Mouse (Mus musculus) MEL (cell line): ENCODE measurements at regions not wholly inside any gene's neighbourhood (a gene's known extent, or its start where the extent isn't known, plus 50 kb on each side); places are given as distances from the start of the nearest gene placed in this dataset.

Experiments used
- DNase-seq: peaks from one replicate; pipeline ENCODE4 v3.0.0; 2011; ENCODE audit warnings: low read depth, low spot score
- H3K27ac ChIP-seq: 2 replicates; pipeline ENCODE4 v1.5.1; 2012; ENCODE audit warnings: low read depth, mild to moderate bottlenecking, control low read depth, low read length, moderate library complexity; ENCODE audit not compliant: control insufficient read depth
- H3K27me3 ChIP-seq, 2 experiments: fragments of 150-350 bp in 1 of 2; sonication (generic) in 1 of 2; 2 replicates each; pipeline ENCODE4 v1.6.1; 2012; ENCODE audit warnings: low read length in 2 of 2, mild to moderate bottlenecking in 2 of 2, improper control_type of control experiment in 1 of 2, moderate library complexity in 1 of 2; ENCODE audit not compliant: insufficient read depth in 2 of 2, control insufficient read depth in 1 of 2
- H3K36me3 ChIP-seq, 2 experiments: 2 replicates each; pipeline ENCODE4 v1.6.1; 2012 to 2014; ENCODE audit warnings: low read length in 2 of 2, improper control_type of control experiment in 1 of 2, inconsistent platforms in 1 of 2, mild to moderate bottlenecking in 1 of 2; ENCODE audit not compliant: insufficient read depth in 2 of 2, control insufficient read depth in 1 of 2
- H3K4me1 ChIP-seq, 2 experiments: fragments of 150-350 bp in 1 of 2; sonication (generic) in 1 of 2; 2 replicates each; pipeline ENCODE4 v1.6.1; 2012; ENCODE audit warnings: low read length in 2 of 2, improper control_type of control experiment in 1 of 2, mild to moderate bottlenecking in 1 of 2; ENCODE audit not compliant: insufficient read depth in 2 of 2, control insufficient read depth in 1 of 2
- H3K4me3 ChIP-seq, 2 experiments: fragments of 150-350 bp in 1 of 2; sonication (generic) in 1 of 2; 2 replicates each; pipeline ENCODE4 v1.5.1; 2012; ENCODE audit warnings: low read depth in 2 of 2, low read length in 2 of 2, mild to moderate bottlenecking in 2 of 2, moderate library complexity in 2 of 2, control low read depth in 1 of 2, improper control_type of control experiment in 1 of 2; ENCODE audit not compliant: control insufficient read depth in 1 of 2, insufficient read depth in 1 of 2
- H3K79me2 ChIP-seq: 2 replicates; pipeline ENCODE4 v1.6.1; 2012; ENCODE audit warnings: mild to moderate bottlenecking, low read length, moderate library complexity; ENCODE audit not compliant: control insufficient read depth, poor library complexity, insufficient read depth
- H3K9ac ChIP-seq: 2 replicates; pipeline ENCODE4 v1.6.1; 2012; ENCODE audit warnings: low read depth, mild to moderate bottlenecking, control low read depth, low read length, moderate library complexity; ENCODE audit not compliant: control insufficient read depth, poor library complexity, severe bottlenecking
- H3K9me3 ChIP-seq: fragments of 150-350 bp; sonication (generic); replicated peaks from 2 replicates; pipeline ENCODE4 v1.6.1; 2012; ENCODE audit warnings: mild to moderate bottlenecking, low read length, improper control_type of control experiment, moderate library complexity; ENCODE audit not compliant: insufficient read depth
- BHLHE40 ChIP-seq: IDR thresholded peaks from 2 replicates; pipeline ENCODE4 v1.6.1; 2012; ENCODE audit warnings: low read depth, mild to moderate bottlenecking, inconsistent platforms, low read length, improper control_type of control experiment, borderline replicate concordance
- CHD1 ChIP-seq: IDR thresholded peaks from 2 replicates; pipeline ENCODE4 v1.6.1; 2012; ENCODE audit warnings: low read depth, mild to moderate bottlenecking, inconsistent platforms, low read length, improper control_type of control experiment
- CHD2 ChIP-seq: IDR thresholded peaks from 2 replicates; pipeline ENCODE4 v1.6.1; 2011; ENCODE audit warnings: low read length, improper control_type of control experiment
- CTCF ChIP-seq, 3 experiments: IDR thresholded peaks in 2 of 3; conservative IDR thresholded peaks in 1 of 3; 2 replicates each; pipeline ENCODE4 v1.5.1; 2011 to 2012; ENCODE audit warnings: low read length in 3 of 3, low read depth in 2 of 3, mild to moderate bottlenecking in 2 of 3, improper control_type of control experiment in 1 of 3, inconsistent platforms in 1 of 3, mixed read lengths in 1 of 3, moderate library complexity in 1 of 3; ENCODE audit not compliant: control insufficient read depth in 1 of 3, insufficient read depth in 1 of 3, poor library complexity in 1 of 3, severe bottlenecking in 1 of 3
- GATA1 ChIP-seq: IDR thresholded peaks from 2 replicates; pipeline ENCODE4 v1.6.1; 2011; ENCODE audit warnings: low read depth, low read length, improper control_type of control experiment
- MAFK ChIP-seq: IDR thresholded peaks from 2 replicates; pipeline ENCODE4 v1.6.1; 2011; ENCODE audit warnings: low read depth, mild to moderate bottlenecking, low read length, improper control_type of control experiment, borderline replicate concordance
- MEF2A ChIP-seq: IDR thresholded peaks from 2 replicates; pipeline ENCODE4 v1.6.1; 2014; ENCODE audit warnings: low read depth, mild to moderate bottlenecking, inconsistent platforms, low read length, improper control_type of control experiment; ENCODE audit not compliant: poor library complexity, insufficient replicate concordance, severe bottlenecking; ENCODE audit errors: extremely low read depth
- MXI1 ChIP-seq: IDR thresholded peaks from 2 replicates; pipeline ENCODE4 v1.6.1; 2011; ENCODE audit warnings: mild to moderate bottlenecking, low read depth, low read length, improper control_type of control experiment
- MYB ChIP-seq: IDR thresholded peaks from 2 replicates; pipeline ENCODE4 v1.6.1; 2011; ENCODE audit warnings: mild to moderate bottlenecking, low read depth, low read length, improper control_type of control experiment
- MYC ChIP-seq: IDR thresholded peaks from 2 replicates; pipeline ENCODE4 v1.6.1; 2011; ENCODE audit warnings: low read depth, mild to moderate bottlenecking, low read length, improper control_type of control experiment, moderate library complexity
- POLR2A ChIP-seq, 2 experiments: IDR thresholded peaks; 2 replicates each; pipeline ENCODE4 v1.6.1; 2011 to 2012; ENCODE audit warnings: low read length in 2 of 2, mild to moderate bottlenecking in 2 of 2, control low read depth in 1 of 2, improper control_type of control experiment in 1 of 2, low read depth in 1 of 2, moderate library complexity in 1 of 2; ENCODE audit not compliant: control insufficient read depth in 1 of 2, insufficient read depth in 1 of 2, poor library complexity in 1 of 2
- RAD21 ChIP-seq: IDR thresholded peaks from 2 replicates; pipeline ENCODE4 v1.6.1; 2011; ENCODE audit warnings: mild to moderate bottlenecking, low read depth, low read length, improper control_type of control experiment
- RCOR1 ChIP-seq: IDR thresholded peaks from 2 replicates; pipeline ENCODE4 v1.6.1; 2012; ENCODE audit warnings: low read depth, mild to moderate bottlenecking, inconsistent platforms, low read length, improper control_type of control experiment
- SIN3A ChIP-seq: IDR thresholded peaks from 2 replicates; pipeline ENCODE4 v1.6.1; 2012; ENCODE audit warnings: low read length, improper control_type of control experiment, inconsistent platforms
- SMC3 ChIP-seq: IDR thresholded peaks from 2 replicates; pipeline ENCODE4 v1.6.1; 2011; ENCODE audit warnings: low read depth, low read length, improper control_type of control experiment
- TBP ChIP-seq: IDR thresholded peaks from 2 replicates; pipeline ENCODE4 v1.8.0; 2011; ENCODE audit warnings: low read depth, low read length, improper control_type of control experiment
- TCF12 ChIP-seq: IDR thresholded peaks from 2 replicates; pipeline ENCODE4 v1.6.1; 2014; ENCODE audit warnings: low read depth, mild to moderate bottlenecking, inconsistent platforms, low read length, improper control_type of control experiment, moderate library complexity
- USF1 ChIP-seq: IDR thresholded peaks from 2 replicates; pipeline ENCODE4 v1.6.1; 2014; ENCODE audit warnings: low read depth, mild to moderate bottlenecking, inconsistent platforms, low read length, improper control_type of control experiment, moderate library complexity
- USF2 ChIP-seq, 2 experiments: IDR thresholded peaks; 2 replicates each; pipeline ENCODE4 v1.6.1; 2011 to 2012; ENCODE audit warnings: improper control_type of control experiment in 2 of 2, low read length in 2 of 2, borderline replicate concordance in 1 of 2, inconsistent platforms in 1 of 2, low read depth in 1 of 2, mild to moderate bottlenecking in 1 of 2; ENCODE audit not compliant: insufficient read depth in 1 of 2
- ZKSCAN1 ChIP-seq: IDR thresholded peaks from 2 replicates; pipeline ENCODE4 v1.6.1; 2012; ENCODE audit warnings: low read depth, mild to moderate bottlenecking, inconsistent platforms, low read length, improper control_type of control experiment, moderate library complexity

DNA sequence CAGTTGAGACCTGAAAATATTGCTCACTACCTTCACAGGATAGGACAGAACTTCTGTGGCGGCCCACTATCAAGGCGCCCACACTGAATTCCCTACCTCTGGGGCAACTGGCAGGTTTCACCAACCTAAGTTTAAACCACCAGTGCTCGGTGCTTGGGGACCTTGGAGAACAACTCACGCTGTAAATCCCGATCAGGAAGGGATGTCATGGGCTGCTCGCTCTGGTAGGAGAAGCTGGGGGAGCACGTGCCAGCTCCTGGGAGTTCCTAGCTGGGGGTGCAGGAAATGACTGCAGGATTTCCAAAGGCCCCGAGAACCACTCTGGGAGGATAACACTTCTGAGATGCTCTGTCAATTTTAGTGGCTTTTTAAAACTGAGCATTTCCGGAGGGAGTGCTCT, 138.4 kb upstream of the Klf14 start:
- Histone ChIP-seq H3K4me1 (no peaks in the 10 kb centered on the region), H3K79me2 (peaks cover 3% of the 10 kb centered on the region; the same call in 1 of the 2 replicates), H3K9ac (no peak overlapping the region), H3K27ac (no peak overlapping the region), H3K36me3 (peaks cover 0 to 26% of the 10 kb centered on the region in 2 experiments; a peak in 2 of 4 replicates), H3K9me3 (no peaks in the 10 kb centered on the region), H3K27me3 (no peaks in the 10 kb centered on the region), H3K4me3 (no peak overlapping the region)
- TF ChIP-seq USF1 (no peak), CHD2 (no peak), MEF2A (no peak), RAD21 (no peak), MYC (no peak), RCOR1 (no peak), POLR2A (IDR thresholded peaks at IDR 0.05; ENCODE audit: control insufficient read depth in 1 of 2, insufficient read depth in 1 of 2, low read depth in 1 of 2, low read length in 2 of 2, poor library complexity in 1 of 2) (no peak), SMC3 (no peak), TBP (no peak), MXI1 (no peak), CHD1 (no peak), MYB (no peak), TCF12 (no peak), MAFK (no peak), CTCF (IDR thresholded peaks at IDR 0.05 in 2 of 3, conservative IDR thresholded peaks at IDR 0.05 in 1 of 3; ENCODE audit: control insufficient read depth in 1 of 3, insufficient read depth in 1 of 3, low read depth in 2 of 3, low read length in 3 of 3, poor library complexity in 1 of 3, severe bottlenecking in 1 of 3) (no peak)
- no peak for DNase-seq

DNA sequence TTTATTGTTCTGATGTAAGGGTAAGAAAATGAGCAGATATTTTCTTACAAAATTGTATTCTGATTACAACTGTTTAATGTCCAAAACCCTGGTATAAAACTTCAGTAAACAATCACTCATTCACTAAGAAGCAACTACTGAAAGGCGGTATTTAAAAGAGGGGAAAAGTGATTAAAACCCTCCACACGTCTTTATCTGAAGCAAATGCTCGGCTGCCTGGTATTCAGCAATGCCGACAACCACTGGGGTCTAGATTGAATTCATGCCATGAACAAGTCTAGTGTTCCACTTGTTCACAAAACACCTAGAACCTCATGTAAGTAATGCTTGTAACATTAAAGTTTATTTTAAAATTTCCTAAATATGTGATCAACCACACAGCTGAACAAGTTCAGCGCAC, 139.2 kb upstream of the Klf14 start:
- Histone ChIP-seq H3K9ac (no peak overlapping the region), H3K9me3 (no peaks in the 10 kb centered on the region), H3K27me3 (no peaks in the 10 kb centered on the region), H3K79me2 (peaks cover 3% of the 10 kb centered on the region; the same call in 1 of the 2 replicates), H3K4me1 (no peaks in the 10 kb centered on the region), H3K27ac (no peak overlapping the region), H3K4me3 (no peak overlapping the region), H3K36me3 (peaks cover 0 to 19% of the 10 kb centered on the region in 2 experiments; a peak in 2 of 4 replicates)
- TF ChIP-seq POLR2A (IDR thresholded peaks at IDR 0.05; ENCODE audit: control insufficient read depth in 1 of 2, insufficient read depth in 1 of 2, low read depth in 1 of 2, low read length in 2 of 2, poor library complexity in 1 of 2) = no peak
- no peak for TF ChIP-seq ZKSCAN1
- no peak for TF ChIP-seq USF1
- TF ChIP-seq USF2 (IDR thresholded peaks at IDR 0.05; ENCODE audit: borderline replicate concordance in 1 of 2, insufficient read depth in 1 of 2, low read depth in 1 of 2, low read length in 2 of 2) = no peak
- no peak for TF ChIP-seq GATA1
- no peak for TF ChIP-seq BHLHE40
- no peak for TF ChIP-seq CHD1
- no peak for TF ChIP-seq SIN3A
- DNase-seq = no peak
